Mouse (Mus musculus) retina, postnatal 1 day (tissue): ENCODE results near the gene Musk.

Source experiments
- DNase-seq: peaks from one replicate; pipeline ENCODE4 v3.0.0-alpha.2; 2012

Musk gene

DNA sequence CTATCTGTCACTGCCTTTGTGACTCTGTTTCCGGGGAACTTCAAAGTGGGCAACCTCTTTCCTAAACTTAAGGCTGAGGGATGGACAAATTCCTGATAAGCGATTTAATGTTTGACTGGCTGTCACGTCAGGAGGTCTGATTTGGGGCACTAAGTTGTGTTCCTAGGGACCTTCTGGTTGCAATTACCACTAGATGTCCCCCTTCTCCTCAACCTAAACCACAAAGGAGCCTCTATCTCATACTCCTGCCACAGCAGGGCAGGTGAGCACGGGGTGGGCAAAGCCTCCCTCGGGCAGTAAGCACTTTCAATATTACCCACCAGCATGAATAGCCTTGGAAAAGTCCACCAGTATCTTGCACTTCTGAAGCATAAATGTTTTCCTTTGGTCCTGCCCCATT is 133.5 kb downstream of the Musk start:
- DNase-seq: no peak

DNA sequence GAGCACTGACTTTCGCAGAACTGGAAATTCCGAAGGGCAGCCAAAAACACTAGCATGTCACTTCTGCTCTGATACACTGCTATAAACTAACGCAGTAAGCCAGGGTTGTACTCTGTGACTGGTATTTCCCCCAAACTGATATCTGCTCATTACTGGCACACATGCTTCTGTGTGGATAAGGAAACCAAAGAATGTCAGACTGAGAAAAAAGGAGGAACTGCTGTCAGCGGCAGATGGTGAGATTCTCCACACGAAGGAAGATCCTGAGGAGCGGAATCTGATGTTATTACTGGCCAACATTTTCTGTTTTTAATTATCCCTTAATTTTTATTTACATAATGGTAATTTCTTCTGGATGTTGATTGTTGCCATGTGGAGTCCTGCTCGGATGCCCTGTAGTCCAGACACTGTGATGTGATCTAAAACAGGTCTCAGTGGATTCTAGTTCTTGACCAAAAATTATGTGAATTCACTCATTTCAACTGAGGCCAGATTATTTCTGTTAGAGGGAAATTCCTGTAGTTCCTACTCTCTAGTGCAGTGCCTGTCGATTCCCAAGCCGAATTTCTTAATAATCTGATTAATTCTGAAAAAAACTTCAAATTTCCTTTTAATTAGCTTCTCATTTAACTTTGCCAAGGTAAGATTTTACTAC is 137.6 kb downstream of the Musk start:
- DNase-seq: no peak
